Mouse (Mus musculus) midbrain, embryonic 11.5 days (tissue): ENCODE measurements at regions not wholly inside any gene's neighbourhood (a gene's known extent, or its start where the extent isn't known, plus 50 kb on each side); places are given as distances from the start of the nearest gene placed in this dataset.

Experiments
- ATAC-seq: fragments of 200-750 bp; cut with Nextera tagmentation; 2 replicates; pipeline ENCODE4 v1.8.0; 2017; ENCODE audit warnings: moderate TSS enrichment, moderate library complexity; ENCODE audit not compliant: low FRiP score
- DNase-seq: peaks from one replicate; pipeline ENCODE4 v3.0.0; 2015; ENCODE audit warnings: low spot score; ENCODE audit errors: missing footprints
- H3K27ac ChIP-seq: fragments of 300-500 bp; sonication (generic); 2 replicates; pipeline ENCODE4 v1.5.1; 2014; ENCODE audit warnings: low read depth, low read length
- H3K27me3 ChIP-seq: fragments of 300-500 bp; sonication (generic); 2 replicates; pipeline ENCODE4 v1.6.1; 2014; ENCODE audit warnings: mild to moderate bottlenecking, low read length, moderate library complexity, mixed read lengths; ENCODE audit not compliant: control insufficient read depth, insufficient read depth
- H3K36me3 ChIP-seq: fragments of 300-500 bp; sonication (generic); 2 replicates; pipeline ENCODE4 v1.6.1; 2014; ENCODE audit warnings: mild to moderate bottlenecking, low read length, moderate library complexity, mixed read lengths; ENCODE audit not compliant: control insufficient read depth, insufficient read depth
- H3K4me1 ChIP-seq: fragments of 300-500 bp; sonication (generic); 2 replicates; pipeline ENCODE4 v1.6.1; 2014; ENCODE audit warnings: low read length; ENCODE audit not compliant: control insufficient read depth, insufficient read depth
- H3K4me2 ChIP-seq: fragments of 300-500 bp; sonication (generic); 2 replicates; pipeline ENCODE4 v1.6.1; 2014; ENCODE audit warnings: mild to moderate bottlenecking, moderate library complexity
- H3K4me3 ChIP-seq: fragments of 300-500 bp; sonication (generic); 2 replicates; pipeline ENCODE4 v1.5.1; 2014; ENCODE audit warnings: low read depth, low read length
- H3K9ac ChIP-seq: fragments of 300-500 bp; sonication (generic); 2 replicates; pipeline ENCODE4 v1.6.1; 2014; ENCODE audit warnings: low read length
- H3K9me3 ChIP-seq: fragments of 300-500 bp; sonication (generic); 2 replicates; pipeline ENCODE4 v1.6.1; 2016; ENCODE audit warnings: low read length; ENCODE audit not compliant: control insufficient read depth
- WGBS: fragments of 180-500 bp; shearing (Covaris S2); extraction: QIAGEN DNeasy Blood & Tissue Kit; methylation state at CpG from one replicate; pipeline ENCODE4 v1.1.7; 2014; 5-methylcytosine and 5-hydroxymethylcytosine counted together

DNA sequence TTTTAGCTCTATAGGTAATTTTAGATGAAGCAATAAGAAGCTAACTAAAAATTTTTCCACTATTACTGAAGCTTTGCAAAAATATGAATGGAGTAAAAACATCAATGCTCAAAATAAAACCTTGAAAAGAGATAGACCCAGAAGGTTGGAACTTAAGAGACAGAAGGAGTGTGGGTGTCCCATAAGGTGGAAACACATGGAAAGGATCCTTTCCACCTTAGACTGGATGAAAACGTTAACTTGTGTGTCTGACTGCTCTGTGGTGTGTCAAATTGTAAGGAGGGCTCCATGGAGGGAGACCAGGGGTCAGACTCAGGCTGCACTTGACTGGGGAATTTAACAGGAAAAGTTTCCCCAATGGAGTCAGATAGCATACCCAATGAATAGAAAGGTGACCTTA is 244.9 kb upstream of the Ano5 start:
- Histone ChIP-seq H3K9me3 (no peaks in the 10 kb centered on the region), H3K27ac (no peak overlapping the region), H3K36me3 (no peaks in the 10 kb centered on the region), H3K4me1 (no peaks in the 10 kb centered on the region), H3K4me2 (no peak overlapping the region), H3K9ac (no peak overlapping the region), H3K27me3 (no peaks in the 10 kb centered on the region), H3K4me3 (no peak overlapping the region)
- DNase-seq (no peak), ATAC-seq (no peak)
- 72% methylated on average over 1 of the region's 1 CpGs for WGBS

GRCm38 (mm10) chr7:51266879-51267278 is 243.9 kb upstream of the Ano5 start:
- no peak overlapping the region for H3K4me2 ChIP-seq
- H3K9me3 ChIP-seq = no peaks in the 10 kb centered on the region
- no peak for DNase-seq
- no peak overlapping the region for H3K9ac ChIP-seq
- ATAC-seq = no peak
- no peak overlapping the region for H3K27ac ChIP-seq
- H3K4me3 ChIP-seq = no peak overlapping the region
- H3K4me1 ChIP-seq = no peaks in the 10 kb centered on the region
- WGBS = 58% methylated on average over 5 of the region's 5 CpGs
- no peaks in the 10 kb centered on the region for H3K27me3 ChIP-seq
- no peaks in the 10 kb centered on the region for H3K36me3 ChIP-seq

DNA sequence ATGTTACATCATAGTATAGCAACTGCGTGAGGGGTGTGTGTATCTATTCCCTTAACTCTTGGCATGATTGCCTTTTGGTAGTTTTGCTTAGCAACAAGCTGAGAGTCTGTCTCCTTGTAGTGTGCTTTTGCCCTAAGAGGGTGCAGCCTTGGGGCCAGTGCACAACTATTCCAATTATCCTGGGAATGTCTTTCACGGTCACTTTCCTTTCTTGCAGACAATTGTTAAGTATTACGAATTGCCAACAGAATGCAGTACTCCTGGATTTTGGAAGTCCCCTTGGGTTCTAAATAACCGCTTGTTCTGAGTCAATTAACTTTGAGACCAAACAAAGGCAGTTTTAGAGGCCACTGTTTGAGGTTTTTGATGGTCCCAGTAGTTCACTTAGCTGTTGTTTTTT is 242.1 kb upstream of the Ano5 start:
- 31% methylated on average over 4 of the region's 4 CpGs for WGBS
- ATAC-seq (no peak), DNase-seq (no peak)
- H3K4me1 ChIP-seq = no peaks in the 10 kb centered on the region
- H3K27me3 ChIP-seq = no peaks in the 10 kb centered on the region
- no peak overlapping the region for H3K4me3 ChIP-seq
- H3K9me3 ChIP-seq = no peaks in the 10 kb centered on the region
- H3K4me2 ChIP-seq = no peak overlapping the region
- no peak overlapping the region for H3K27ac ChIP-seq
- no peak overlapping the region for H3K9ac ChIP-seq
- H3K36me3 ChIP-seq = no peaks in the 10 kb centered on the region

DNA sequence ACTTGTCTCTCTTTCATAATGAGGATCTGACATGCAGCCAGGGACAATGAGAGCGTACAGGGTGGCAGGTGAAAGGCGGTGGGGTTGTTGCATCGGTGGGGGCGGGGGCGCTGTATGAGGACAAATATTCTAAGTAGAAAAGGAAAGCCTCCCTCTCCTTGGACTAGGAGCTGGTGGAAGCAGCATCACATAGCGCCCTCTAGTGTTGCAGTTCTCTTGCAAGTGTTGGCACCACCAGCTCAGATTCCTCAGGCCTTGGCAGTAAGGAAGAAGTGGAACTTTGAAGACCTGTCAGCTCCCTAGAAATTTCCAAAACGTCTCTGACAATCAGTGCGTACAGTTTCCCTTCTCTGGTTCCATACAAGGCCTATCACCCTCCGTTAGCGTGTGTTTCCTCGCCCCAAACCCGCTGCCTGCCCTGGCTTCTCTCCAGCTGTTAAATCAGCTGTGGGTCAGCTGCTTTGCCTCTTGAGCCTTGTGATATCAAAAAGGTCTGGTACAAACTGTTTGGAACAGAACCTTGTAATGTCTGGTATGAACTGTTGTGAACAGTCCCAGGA is 240.2 kb upstream of the Ano5 start:
- Histone ChIP-seq H3K27me3 (no peaks in the 10 kb centered on the region), H3K36me3 (no peaks in the 10 kb centered on the region), H3K27ac (no peak overlapping the region), H3K9me3 (no peaks in the 10 kb centered on the region), H3K4me3 (no peak overlapping the region), H3K9ac (no peak overlapping the region), H3K4me1 (no peaks in the 10 kb centered on the region), H3K4me2 (no peak overlapping the region)
- no peak for ATAC-seq
- WGBS = 62% methylated on average over 12 of the region's 12 CpGs
- DNase-seq = no peak

- ATAC-seq = no peak
- Histone ChIP-seq H3K27me3 (no peaks in the 10 kb centered on the region), H3K36me3 (no peaks in the 10 kb centered on the region), H3K9me3 (no peaks in the 10 kb centered on the region), H3K4me3 (no peak overlapping the region), H3K9ac (no peak overlapping the region), H3K4me1 (no peaks in the 10 kb centered on the region), H3K27ac (no peak overlapping the region), H3K4me2 (no peak overlapping the region)
- no peak for DNase-seq
These were observed 229.4 kb upstream of the Ano5 start for GRCm38 (mm10) chr7:51281470-51281869.

- ATAC-seq (no peak; the same call in 1 of the 2 replicates), DNase-seq (no peak)
- no peak overlapping the region for H3K9ac ChIP-seq
- no peak overlapping the region for H3K4me3 ChIP-seq
- WGBS = 54% methylated on average over 3 of the region's 3 CpGs
- no peaks in the 10 kb centered on the region for H3K9me3 ChIP-seq
- H3K36me3 ChIP-seq = no peaks in the 10 kb centered on the region
- no peaks in the 10 kb centered on the region for H3K4me1 ChIP-seq
- no peak overlapping the region for H3K4me2 ChIP-seq
- no peaks in the 10 kb centered on the region for H3K27me3 ChIP-seq
- H3K27ac ChIP-seq = no peak overlapping the region
These were observed 210.6 kb upstream of the Ano5 start for GRCm38 (mm10) chr7:51300238-51300637.

DNA sequence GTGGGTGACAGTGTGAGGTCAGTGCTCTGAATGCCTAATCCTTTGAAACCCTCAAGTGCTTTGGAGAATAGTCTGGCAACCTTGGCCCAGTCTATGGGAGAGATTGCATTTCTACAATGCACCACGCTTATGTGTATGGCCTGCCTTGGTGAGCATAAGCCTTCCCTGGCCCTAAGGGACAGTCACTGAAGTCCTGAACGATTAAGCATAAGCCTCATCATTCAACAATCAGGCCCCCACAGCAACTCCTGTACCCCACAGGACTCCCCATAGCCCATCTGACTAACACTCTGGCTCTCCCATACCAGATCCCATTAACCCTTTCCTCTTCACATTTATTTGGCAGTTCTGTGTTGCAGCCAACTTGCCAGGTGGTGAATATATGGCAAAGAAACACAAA is 203.1 kb upstream of the Ano5 start:
- no peak overlapping the region for H3K9ac ChIP-seq
- no peaks in the 10 kb centered on the region for H3K4me1 ChIP-seq
- ATAC-seq (no peak), DNase-seq (no peak)
- no peaks in the 10 kb centered on the region for H3K9me3 ChIP-seq
- H3K36me3 ChIP-seq = no peaks in the 10 kb centered on the region
- no peak overlapping the region for H3K27ac ChIP-seq
- no peak overlapping the region for H3K4me3 ChIP-seq
- H3K4me2 ChIP-seq = no peak overlapping the region
- H3K27me3 ChIP-seq = no peaks in the 10 kb centered on the region
- 76% methylated on average over 2 of the region's 2 CpGs for WGBS

DNA sequence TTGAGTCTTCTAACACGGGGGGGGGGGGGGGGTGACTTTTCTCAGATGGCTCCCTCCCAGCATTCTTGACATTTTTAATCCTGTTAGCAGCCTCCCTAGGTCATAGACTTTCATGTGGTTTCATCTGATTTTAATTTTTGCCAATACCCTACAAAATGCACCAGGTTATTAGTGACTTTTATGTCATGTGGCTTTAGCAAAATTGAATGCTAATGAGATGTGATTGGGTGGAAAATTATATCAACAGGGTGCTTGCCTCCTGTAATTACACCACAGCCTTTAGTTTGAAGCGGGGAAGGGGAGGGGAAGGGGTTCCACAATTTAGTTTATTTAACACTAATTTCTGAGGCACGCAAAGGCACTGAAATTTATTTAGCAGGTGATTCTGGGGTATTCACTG is 200.6 kb upstream of the Ano5 start:
- H3K4me1 ChIP-seq = no peaks in the 10 kb centered on the region
- H3K9ac ChIP-seq = no peak overlapping the region
- WGBS = 60% methylated on average over 3 of the region's 3 CpGs
- DNase-seq = no peak
- no peaks in the 10 kb centered on the region for H3K36me3 ChIP-seq
- H3K4me2 ChIP-seq = no peak overlapping the region
- no peak overlapping the region for H3K4me3 ChIP-seq
- H3K9me3 ChIP-seq = no peaks in the 10 kb centered on the region
- no peak overlapping the region for H3K27ac ChIP-seq
- ATAC-seq = no peak
- H3K27me3 ChIP-seq = no peaks in the 10 kb centered on the region

GRCm38 (mm10) chr7:51339841-51340540 is 170.8 kb upstream of the Ano5 start:
- Histone ChIP-seq H3K9ac (no peak overlapping the region), H3K27ac (no peak overlapping the region), H3K36me3 (no peaks in the 10 kb centered on the region), H3K27me3 (no peaks in the 10 kb centered on the region), H3K4me3 (no peak overlapping the region), H3K4me1 (no peaks in the 10 kb centered on the region), H3K9me3 (no peaks in the 10 kb centered on the region), H3K4me2 (no peak overlapping the region)
- no peak for DNase-seq
- WGBS = 79% methylated on average over 7 of the region's 7 CpGs
- ATAC-seq = no peak
